Mouse (Mus musculus) adrenal gland, postnatal 10 days (tissue): ENCODE measurements at regions not wholly inside any gene's neighbourhood (a gene's known extent, or its start where the extent isn't known, plus 50 kb on each side); places are given as distances from the start of the nearest gene placed in this dataset.
A peak's percentile ranks its signal among the peaks of the same experiment; 100 is the strongest.
"Not testable (repeated sequence)": the region's sequence is repeated elsewhere in the genome, so short reads cannot be mapped to it uniquely, and the experiment has no call there.

Experiments used
- DNase-seq: peaks from one replicate; pipeline ENCODE4 v3.0.0; 2021; ENCODE audit warnings: mixed read lengths

- no peak for DNase-seq
Observed at GRCm38 (mm10) chr12:5762306-5762927, 386.9 kb upstream of the Klhl29 start.

DNA sequence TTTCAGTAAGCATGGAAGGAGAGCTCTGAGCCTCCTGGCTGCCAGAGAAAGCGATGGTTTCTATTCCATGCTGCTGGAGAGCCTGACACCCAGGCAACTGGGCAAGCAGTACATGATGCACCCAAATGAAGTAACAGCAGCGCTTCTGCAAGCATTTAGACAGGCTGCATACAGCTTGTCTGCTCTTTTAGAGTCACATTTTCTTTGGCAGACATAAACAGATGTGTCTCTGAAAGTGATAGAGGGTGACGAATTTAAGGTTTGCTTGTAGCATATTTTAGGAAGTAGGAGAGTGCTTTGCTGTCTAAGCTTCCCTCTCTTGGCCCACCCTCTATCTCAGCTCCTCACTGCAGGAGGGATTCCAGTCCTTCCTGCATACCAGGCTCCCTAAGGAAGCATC is 384.0 kb upstream of the Klhl29 start:
- no peak for DNase-seq

- DNase-seq = no peak
Observed at GRCm38 (mm10) chr12:5757766-5758165, 382.3 kb upstream of the Klhl29 start.

- no peak for DNase-seq
Observed at GRCm38 (mm10) chr12:5757361-5757760, 381.9 kb upstream of the Klhl29 start.

GRCm38 (mm10) chr12:5753831-5754230 is 378.3 kb upstream of the Klhl29 start:
- DNase-seq = no peak

GRCm38 (mm10) chr12:5744086-5744709 is 368.7 kb upstream of the Klhl29 start:
- no peak for DNase-seq

GRCm38 (mm10) chr12:5736066-5736465 is 360.6 kb upstream of the Klhl29 start:
- no peak for DNase-seq

- DNase-seq = no peak
Observed at GRCm38 (mm10) chr12:5734902-5735301, 359.4 kb upstream of the Klhl29 start.

GRCm38 (mm10) chr12:5723113-5723512 is 347.6 kb upstream of the Klhl29 start:
- DNase-seq = no peak

- peak; percentile 42 for DNase-seq
Observed at GRCm38 (mm10) chr12:5717527-5717926, 342.0 kb upstream of the Klhl29 start.

- DNase-seq = no peak
Observed at GRCm38 (mm10) chr12:5698778-5699454, 323.4 kb upstream of the Klhl29 start.

DNA sequence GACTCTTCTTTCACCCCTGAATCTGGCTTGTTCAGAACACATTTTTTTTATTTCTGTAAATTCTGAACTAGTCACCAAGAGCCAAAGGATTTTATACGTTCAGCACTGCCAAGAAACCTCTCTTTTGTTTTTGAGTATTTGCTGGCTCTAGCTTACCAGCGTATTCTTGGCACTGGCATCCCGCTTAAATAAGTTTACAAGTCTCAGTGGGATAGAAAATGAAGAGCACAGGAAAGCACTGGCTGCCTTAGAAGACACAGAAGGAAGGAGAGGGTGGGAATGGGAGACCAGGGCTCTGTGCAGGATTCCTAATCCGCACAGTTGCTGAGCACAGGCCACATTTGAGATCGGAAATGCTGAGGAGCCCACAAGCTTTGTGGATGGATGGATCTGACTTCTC is 306.7 kb upstream of the Klhl29 start:
- no peak for DNase-seq

GRCm38 (mm10) chr12:5678126-5678525 is 302.6 kb upstream of the Klhl29 start:
- not testable (repeated sequence) for DNase-seq

GRCm38 (mm10) chr12:5668486-5668885 is 293.0 kb upstream of the Klhl29 start:
- peak; percentile 29 for DNase-seq

- no peak for DNase-seq
Observed at GRCm38 (mm10) chr12:5637571-5638275, 262.2 kb upstream of the Klhl29 start.

GRCm38 (mm10) chr12:5633971-5634370 is 258.5 kb upstream of the Klhl29 start:
- DNase-seq = no peak

GRCm38 (mm10) chr12:5601084-5601654 is 225.7 kb upstream of the Klhl29 start:
- no peak for DNase-seq

- DNase-seq = no peak
Observed at GRCm38 (mm10) chr12:5599426-5599825, 223.9 kb upstream of the Klhl29 start.

- DNase-seq = no peak
Observed at GRCm38 (mm10) chr12:5598961-5599360, 223.5 kb upstream of the Klhl29 start.

GRCm38 (mm10) chr12:5572831-5573230 is 197.3 kb upstream of the Klhl29 start:
- no peak for DNase-seq

DNA sequence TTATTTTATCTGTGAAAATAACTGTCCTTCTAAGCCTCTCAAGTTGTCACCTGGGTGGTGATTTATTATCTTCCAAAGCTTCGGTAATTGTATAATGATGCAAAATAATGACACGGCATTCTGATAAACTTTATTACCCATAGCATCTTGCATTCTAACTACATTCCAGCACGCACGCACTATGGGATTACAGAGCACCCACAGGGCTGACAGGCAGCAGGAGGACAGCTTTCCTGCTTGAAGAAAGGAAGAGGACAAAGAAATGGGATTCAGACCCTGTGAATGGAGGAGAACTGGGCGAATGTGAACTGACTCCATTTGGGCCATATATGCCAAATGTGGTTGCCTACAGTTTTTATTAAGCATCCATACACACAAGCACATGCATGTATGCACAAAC is 193.5 kb upstream of the Klhl29 start:
- DNase-seq = no peak

GRCm38 (mm10) chr12:5566231-5566630 is 190.7 kb upstream of the Klhl29 start:
- no peak for DNase-seq

DNA sequence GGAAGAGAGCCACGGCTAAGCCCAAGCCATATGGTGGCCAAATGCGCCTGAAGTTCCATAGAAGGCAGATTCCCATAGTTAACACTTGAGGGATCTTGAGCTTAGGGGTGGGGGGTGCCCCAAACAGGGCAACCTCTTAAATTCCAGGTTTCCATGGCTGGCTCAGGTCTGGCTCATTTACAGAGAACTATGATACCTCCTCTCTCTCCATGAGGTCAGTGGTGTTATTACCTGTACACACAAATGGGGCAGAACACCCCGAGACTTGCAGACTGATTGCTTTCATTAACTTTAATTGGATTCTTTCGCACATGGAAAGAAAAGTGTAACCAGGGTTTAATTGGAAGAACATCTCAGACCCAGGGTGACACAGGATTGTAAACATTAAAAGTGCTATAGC is 177.1 kb upstream of the Klhl29 start:
- no peak for DNase-seq
